Mouse (Mus musculus): ENCODE data around the gene Pik3r2. TPM values are rescaled to one million over a fixed set of nuclear protein-coding genes. Genes with fewer than 3 reads are reported as not detected.

Gene Pik3r2
- polyA plus RNA-seq, 1 experiment from 2014 or later: 37.4 TPM

DNA sequence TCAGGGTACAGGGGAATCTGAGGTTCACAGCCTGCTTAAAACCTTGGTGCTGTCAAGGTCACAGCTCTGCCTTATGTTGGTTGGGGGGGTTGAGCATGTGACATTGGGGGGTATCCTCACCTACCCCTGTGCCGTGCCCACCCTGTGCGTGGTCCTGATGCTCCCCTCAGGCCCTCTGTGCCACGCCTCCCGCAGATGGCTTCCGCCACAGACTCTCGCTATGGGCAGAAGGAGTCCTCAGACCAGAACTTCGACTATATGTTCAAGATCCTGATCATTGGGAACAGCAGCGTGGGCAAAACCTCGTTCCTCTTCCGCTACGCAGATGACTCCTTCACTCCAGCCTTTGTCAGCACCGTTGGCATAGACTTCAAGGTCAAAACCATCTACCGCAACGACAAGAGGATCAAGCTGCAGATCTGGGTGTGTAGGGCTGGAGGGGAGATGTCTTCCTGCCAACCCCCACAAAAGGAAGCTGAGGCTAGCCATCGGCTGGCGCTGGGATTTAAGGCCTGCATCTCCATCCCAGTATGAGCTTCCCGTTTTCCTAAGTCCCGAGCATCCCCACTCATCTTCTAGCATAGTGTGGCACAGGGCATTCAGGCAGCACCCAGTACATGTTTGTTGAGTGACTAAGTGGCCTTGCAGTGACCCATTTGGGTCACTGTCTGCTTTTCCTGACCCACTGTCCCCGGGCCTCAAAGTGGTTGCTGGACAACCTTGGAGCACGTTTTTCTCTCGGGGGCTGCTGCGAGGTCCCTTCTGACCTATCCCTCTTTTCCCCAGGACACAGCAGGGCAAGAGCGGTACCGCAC is 20.6 kb downstream of the Pik3r2 start:
- Histone ChIP-seq H3K27me3 (replicated peaks; ENCODE audit: control insufficient read depth, insufficient read depth, low read length) (no peaks in the 10 kb centered on the region), H3K4me1 (replicated peaks; ENCODE audit: control insufficient read depth, insufficient read depth, low read length) (peaks cover 5% of the 10 kb centered on the region), H3K9ac (ENCODE audit: low read depth, low read length) (no peak overlapping the region), H3K27ac (ENCODE audit: low read depth, low read length) (no peak overlapping the region), H3K4me3 (ENCODE audit: low read depth, low read length) (no peak overlapping the region), H3K36me3 (ENCODE audit: control insufficient read depth, insufficient read depth) (peaks cover 25% of the 10 kb centered on the region), H3K9me3 (ENCODE audit: control insufficient read depth) (no peaks in the 10 kb centered on the region), H3K4me2 (replicated peaks; ENCODE audit: low read depth) (peak overlapping the region; percentile 97)
- TF ChIP-seq CTCF (IDR thresholded peaks at IDR 0.05; ENCODE audit: low read depth): no peak
- WGBS: 80% methylated on average over 24 of the region's 24 CpGs
- no peak for ATAC-seq

DNA sequence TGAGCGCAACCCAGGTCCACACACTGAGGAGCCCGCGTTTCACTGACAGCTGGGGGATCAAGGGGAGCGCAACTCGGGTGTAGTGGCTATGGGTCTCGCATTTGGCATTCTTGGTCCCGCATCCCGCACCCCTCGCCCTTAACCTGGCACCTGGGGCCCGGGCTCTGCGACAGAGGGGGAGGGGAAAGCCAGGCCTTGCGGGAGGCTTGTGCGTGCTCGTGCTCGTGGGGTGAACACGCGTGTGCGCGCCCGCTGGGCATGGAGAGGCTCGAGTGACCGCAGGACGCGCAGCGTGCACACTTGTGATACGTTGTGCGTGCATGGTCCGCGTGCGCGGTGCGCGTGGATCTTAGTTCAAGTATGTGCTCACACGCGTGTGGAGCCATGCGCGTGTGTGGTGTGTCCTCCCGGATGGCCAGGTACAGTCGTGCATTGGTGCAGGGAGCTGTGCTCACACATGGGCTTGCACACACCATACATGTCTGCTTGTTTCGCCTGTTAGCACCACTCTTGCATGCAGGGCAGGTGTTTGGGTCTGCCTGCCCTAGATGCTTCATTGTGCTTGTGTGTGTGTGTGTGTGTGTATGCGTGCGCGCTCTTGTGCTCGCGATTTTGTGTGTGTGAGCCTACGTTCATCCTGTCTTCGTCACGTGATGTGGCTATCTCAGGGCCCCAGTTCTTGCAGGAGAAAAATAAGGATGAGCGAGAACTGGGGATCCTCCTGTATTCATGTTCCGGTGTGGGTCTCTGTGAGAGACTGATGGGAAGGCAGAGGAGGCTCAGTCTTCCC is 21.4 kb downstream of the Pik3r2 start:
- 0 out of 2 replicates have a peak, but pooled peaks have one; percentile 1 for TF ChIP-seq CTCF (IDR thresholded peaks at IDR 0.05; ENCODE audit: low read depth)
- H3K4me1 ChIP-seq (replicated peaks; ENCODE audit: control insufficient read depth, insufficient read depth, low read length): peaks cover 5% of the 10 kb centered on the region

DNA sequence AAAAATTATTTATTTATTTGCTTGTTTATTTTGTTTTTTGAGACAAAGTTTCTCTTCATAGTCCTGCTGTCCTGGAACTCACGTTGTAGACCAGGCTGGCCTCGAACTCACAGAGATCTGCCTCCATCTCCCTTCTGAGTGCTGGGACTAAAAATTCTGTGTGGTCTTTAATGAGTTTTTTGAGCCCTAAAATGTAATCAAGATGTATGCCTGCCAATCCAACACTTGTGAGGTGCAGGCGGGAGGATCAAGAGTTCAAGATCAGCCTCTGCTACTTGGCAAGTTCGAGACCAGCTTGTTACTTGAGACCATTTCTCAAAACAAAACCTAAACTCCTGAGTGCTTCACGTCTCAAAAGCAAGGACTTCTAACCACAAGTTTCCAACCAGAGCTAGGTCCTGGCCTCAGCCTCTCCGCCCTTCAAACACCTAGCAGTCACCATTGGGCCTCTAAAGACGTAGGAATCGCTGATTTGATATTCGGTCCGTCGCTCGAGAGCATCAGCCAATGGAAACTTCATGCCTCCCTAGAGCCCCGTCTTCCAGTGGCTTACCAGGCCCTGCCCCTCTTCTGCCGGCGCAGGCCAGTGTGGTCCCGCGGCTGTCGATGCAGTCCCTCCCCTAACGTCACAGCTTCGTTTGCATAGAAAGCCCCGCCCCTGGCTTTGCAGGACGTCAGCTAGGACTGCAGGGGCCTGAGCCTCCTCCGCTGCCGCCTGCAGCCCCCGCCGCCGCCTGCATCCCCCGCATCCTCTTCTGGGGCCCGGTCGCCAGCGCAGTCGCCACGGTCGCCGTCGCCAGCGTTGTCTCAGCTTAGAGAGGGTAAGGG is 22.3 kb downstream of the Pik3r2 start, which contains the start of gene Rab3a:
TSS of gene Rab3a (plus strand) at position 637 of the 828 bp plus-strand sequence.
- no peak for TF ChIP-seq CTCF (IDR thresholded peaks at IDR 0.05; ENCODE audit: low read depth)
- ATAC-seq: peak; percentile 96
- H3K4me1 ChIP-seq (replicated peaks; ENCODE audit: control insufficient read depth, insufficient read depth, low read length): peaks cover 5% of the 10 kb centered on the region
- 7% methylated on average over 37 of the region's 37 CpGs for WGBS
- peak within 1 kb of the TSS; percentile 63 for H3K9ac ChIP-seq (ENCODE audit: low read depth, low read length)
- H3K27me3 ChIP-seq (replicated peaks; ENCODE audit: control insufficient read depth, insufficient read depth, low read length): no peaks in the 10 kb centered on the region
- H3K4me2 ChIP-seq (replicated peaks; ENCODE audit: low read depth): peak within 1 kb of the TSS; percentile 97
- H3K36me3 ChIP-seq (ENCODE audit: control insufficient read depth, insufficient read depth): peaks cover 25% of the 10 kb centered on the region
- peak within 1 kb of the TSS; percentile 78 for H3K27ac ChIP-seq (ENCODE audit: low read depth, low read length)
- peak within 1 kb of the TSS; percentile 80 for H3K4me3 ChIP-seq (ENCODE audit: low read depth, low read length)
- no peaks in the 10 kb centered on the region for H3K9me3 ChIP-seq (ENCODE audit: control insufficient read depth)

More for the DNA sequence above, 21.4 kb downstream of the Pik3r2 start:
- H3K27me3 ChIP-seq (replicated peaks; ENCODE audit: control insufficient read depth, insufficient read depth, low read length): no peaks in the 10 kb centered on the region
- peak overlapping the region; percentile 35; the same call in 1 of the 2 replicates for H3K27ac ChIP-seq (ENCODE audit: low read depth, low read length)
- H3K4me3 ChIP-seq (ENCODE audit: low read depth, low read length): peak overlapping the region; percentile 80
- H3K9me3 ChIP-seq (ENCODE audit: control insufficient read depth): no peaks in the 10 kb centered on the region
- peak overlapping the region; percentile 97 for H3K4me2 ChIP-seq (replicated peaks; ENCODE audit: low read depth)
- peaks cover 25% of the 10 kb centered on the region for H3K36me3 ChIP-seq (ENCODE audit: control insufficient read depth, insufficient read depth)
- WGBS: 10% methylated on average over 47 of the region's 50 CpGs
- ATAC-seq: peak; percentile 41
- H3K9ac ChIP-seq (ENCODE audit: low read depth, low read length): peak overlapping the region; percentile 63

DNA sequence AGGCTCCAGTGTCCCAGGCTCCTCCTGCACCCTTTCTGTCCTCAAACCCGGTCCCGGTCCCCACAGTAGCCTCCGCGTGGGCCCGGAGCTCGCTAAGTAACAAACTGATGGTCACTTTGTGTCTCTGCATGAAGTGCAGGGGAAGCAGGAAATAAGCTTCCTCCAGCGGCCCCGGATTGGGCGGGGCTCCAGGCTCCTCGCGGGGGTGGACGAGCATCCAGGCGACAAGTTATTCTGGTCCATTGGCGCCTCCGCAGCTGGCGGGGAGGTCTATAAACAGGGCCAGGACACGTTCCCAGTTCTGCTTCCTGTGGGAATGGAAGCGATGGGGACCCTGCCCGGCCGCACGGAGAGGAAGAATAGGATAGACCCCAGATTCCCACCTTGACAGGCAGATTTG is 23.4 kb downstream of the Pik3r2 start:
- H3K4me3 ChIP-seq (ENCODE audit: low read depth, low read length): no peak overlapping the region
- no peak for TF ChIP-seq CTCF (IDR thresholded peaks at IDR 0.05; ENCODE audit: low read depth)
- 16% methylated on average over 21 of the region's 21 CpGs for WGBS

DNA sequence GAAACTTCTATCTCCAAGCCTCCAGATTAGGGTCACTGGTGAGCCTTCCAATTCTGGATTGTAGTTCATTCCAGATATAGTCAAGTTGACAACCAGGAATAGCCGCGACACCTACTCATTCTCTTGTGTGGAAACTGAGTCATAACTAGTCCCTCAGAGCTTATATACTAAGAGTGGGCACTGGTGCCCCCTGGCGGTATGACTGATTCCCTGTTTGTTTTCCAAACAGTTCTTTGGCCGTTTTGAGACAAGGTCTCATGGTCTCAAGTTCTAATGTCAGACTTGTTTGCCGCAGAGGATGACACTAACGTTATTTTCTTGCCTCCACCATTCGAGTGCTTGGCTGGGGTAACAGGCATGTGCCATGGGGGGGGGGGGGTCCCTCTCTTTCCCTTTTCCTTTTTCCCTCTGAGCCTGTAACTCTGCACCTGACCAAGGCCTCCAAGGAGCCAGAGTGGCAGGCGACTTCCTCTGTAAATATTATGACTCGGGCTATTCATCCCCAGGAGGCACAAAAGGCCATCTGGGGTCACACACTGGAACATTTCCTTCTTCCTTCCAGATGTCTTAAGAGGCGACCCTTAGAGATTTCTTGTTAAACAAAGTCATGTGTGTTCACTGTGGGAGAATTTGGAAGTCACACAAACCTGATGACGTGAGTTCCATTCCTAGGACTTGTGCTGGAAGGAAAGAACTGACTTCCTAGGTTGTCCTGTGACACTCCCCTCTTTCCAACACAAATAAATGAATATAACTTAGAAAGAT is 24.3 kb downstream of the Pik3r2 start:
- Histone ChIP-seq H3K4me3 (ENCODE audit: low read depth, low read length) (no peak overlapping the region), H3K9ac (ENCODE audit: low read depth, low read length) (peak overlapping the region; percentile 40; the same call in 1 of the 2 replicates), H3K4me2 (replicated peaks; ENCODE audit: low read depth) (peak overlapping the region; percentile 54; the same call in 1 of the 2 replicates), H3K9me3 (ENCODE audit: control insufficient read depth) (no peaks in the 10 kb centered on the region), H3K36me3 (ENCODE audit: control insufficient read depth, insufficient read depth) (peaks cover 14% of the 10 kb centered on the region), H3K27me3 (replicated peaks; ENCODE audit: control insufficient read depth, insufficient read depth, low read length) (peaks cover 3% of the 10 kb centered on the region; the same call in 1 of the 2 replicates), H3K27ac (ENCODE audit: low read depth, low read length) (peak overlapping the region; percentile 71), H3K4me1 (replicated peaks; ENCODE audit: control insufficient read depth, insufficient read depth, low read length) (peaks cover 5% of the 10 kb centered on the region)
- ATAC-seq: no peak
- WGBS: 25% methylated on average over 11 of the region's 11 CpGs
- TF ChIP-seq CTCF (IDR thresholded peaks at IDR 0.05; ENCODE audit: low read depth): peak; percentile 81

More for the DNA sequence above, 23.4 kb downstream of the Pik3r2 start:
- H3K4me2 ChIP-seq (replicated peaks; ENCODE audit: low read depth): peak overlapping the region; percentile 54
- no peaks in the 10 kb centered on the region for H3K27me3 ChIP-seq (replicated peaks; ENCODE audit: control insufficient read depth, insufficient read depth, low read length)
- H3K9ac ChIP-seq (ENCODE audit: low read depth, low read length): peak overlapping the region; percentile 40; the same call in 1 of the 2 replicates
- H3K4me1 ChIP-seq (replicated peaks; ENCODE audit: control insufficient read depth, insufficient read depth, low read length): peaks cover 5% of the 10 kb centered on the region
- peaks cover 24% of the 10 kb centered on the region for H3K36me3 ChIP-seq (ENCODE audit: control insufficient read depth, insufficient read depth)
- ATAC-seq: no peak
- peak overlapping the region; percentile 78 for H3K27ac ChIP-seq (ENCODE audit: low read depth, low read length)
- H3K9me3 ChIP-seq (ENCODE audit: control insufficient read depth): no peaks in the 10 kb centered on the region

Data from intestine, postnatal 0 days (tissue).